Mouse (Mus musculus) retina, embryonic 14.5 days (tissue): ENCODE results near the gene Amn1.
"Not testable (repeated sequence)": the region's sequence is repeated elsewhere in the genome, so short reads cannot be mapped to it uniquely, and the experiment has no call there.

Source experiments
- DNase-seq: peaks from one replicate; pipeline ENCODE4 v3.0.0-alpha.2; 2015; ENCODE audit warnings: low spot score

Amn1 gene

GRCm38 (mm10) chr6:149154116-149155030 is 34.1 kb downstream of the Amn1 start:
- no peak for DNase-seq

GRCm38 (mm10) chr6:149153473-149154115 is 34.9 kb downstream of the Amn1 start:
- no peak for DNase-seq

GRCm38 (mm10) chr6:149152119-149152518 is 36.4 kb downstream of the Amn1 start:
- DNase-seq, result no peak

GRCm38 (mm10) chr6:149148436-149149229 is 39.9 kb downstream of the Amn1 start:
- DNase-seq, result no peak

GRCm38 (mm10) chr6:149145143-149145542 is 43.4 kb downstream of the Amn1 start:
- no peak for DNase-seq

GRCm38 (mm10) chr6:149141393-149142173 is 46.9 kb downstream of the Amn1 start:
- DNase-seq, result peak; percentile 81

GRCm38 (mm10) chr6:149139471-149139870 is 49.0 kb downstream of the Amn1 start, which contains the start of gene Etfbkmt:
Etfbkmt (plus strand) TSS chr6:149139849.
- no peak for DNase-seq

- no peak for DNase-seq
These were observed 49.5 kb downstream of the Amn1 start for GRCm38 (mm10) chr6:149139011-149139410.

- no peak for DNase-seq
These were observed 50.6 kb downstream of the Amn1 start for GRCm38 (mm10) chr6:149137936-149138335.

GRCm38 (mm10) chr6:149135631-149136030 is 52.9 kb downstream of the Amn1 start:
- no peak for DNase-seq

GRCm38 (mm10) chr6:149134391-149135150 is 53.9 kb downstream of the Amn1 start:
- no peak for DNase-seq

GRCm38 (mm10) chr6:149132311-149133077 is 56.0 kb downstream of the Amn1 start:
- DNase-seq, result peak; percentile 86

GRCm38 (mm10) chr6:149131111-149131510 is 57.4 kb downstream of the Amn1 start:
- no peak for DNase-seq

GRCm38 (mm10) chr6:149129870-149130269 is 58.6 kb downstream of the Amn1 start, which contains the start of gene Gm10203:
Gm10203 (plus strand) TSS chr6:149130170.
- DNase-seq, result not testable (repeated sequence)

GRCm38 (mm10) chr6:149126675-149127074 is 61.8 kb downstream of the Amn1 start:
- peak; percentile 57 for DNase-seq

GRCm38 (mm10) chr6:149123042-149123441 is 65.5 kb downstream of the Amn1 start:
- no peak for DNase-seq

GRCm38 (mm10) chr6:149119853-149120252 is 68.7 kb downstream of the Amn1 start:
- peak; percentile 91 for DNase-seq

- no peak for DNase-seq
These were observed 69.6 kb downstream of the Amn1 start for GRCm38 (mm10) chr6:149118935-149119334.

- DNase-seq, result no peak
These were observed 71.5 kb downstream of the Amn1 start for GRCm38 (mm10) chr6:149116992-149117391.

GRCm38 (mm10) chr6:149108909-149109308 is 79.6 kb downstream of the Amn1 start:
- no peak for DNase-seq
